Mouse (Mus musculus): Measurements from ENCODE around the gene Omg.
A peak's percentile ranks its signal among the peaks of the same experiment; 100 is the strongest.

The Omg gene

DNA sequence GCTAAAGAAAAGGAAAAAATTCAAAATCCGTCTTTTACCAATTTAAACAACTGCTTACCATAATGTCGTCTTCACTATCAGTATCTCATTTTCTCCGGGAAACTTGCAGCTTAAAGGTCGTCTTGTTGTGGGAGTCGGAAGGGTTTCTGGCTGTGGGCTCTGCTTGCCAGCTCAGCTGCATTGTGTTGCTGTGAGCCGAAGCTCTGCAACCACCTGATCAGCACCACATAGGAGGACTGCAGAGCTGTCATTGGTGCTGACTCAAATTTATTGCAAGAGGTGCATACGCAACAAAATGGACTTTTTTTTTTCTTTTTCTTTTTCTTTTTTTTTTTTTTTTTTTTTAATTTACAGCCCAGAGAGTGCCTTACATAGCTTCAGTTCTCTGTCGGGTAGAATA is at the start of gene Omg:
Gene Omg, minus strand, starts transcription at position 240 of the 400 bp plus-strand sequence.
- DNase-seq: no peak

DNA sequence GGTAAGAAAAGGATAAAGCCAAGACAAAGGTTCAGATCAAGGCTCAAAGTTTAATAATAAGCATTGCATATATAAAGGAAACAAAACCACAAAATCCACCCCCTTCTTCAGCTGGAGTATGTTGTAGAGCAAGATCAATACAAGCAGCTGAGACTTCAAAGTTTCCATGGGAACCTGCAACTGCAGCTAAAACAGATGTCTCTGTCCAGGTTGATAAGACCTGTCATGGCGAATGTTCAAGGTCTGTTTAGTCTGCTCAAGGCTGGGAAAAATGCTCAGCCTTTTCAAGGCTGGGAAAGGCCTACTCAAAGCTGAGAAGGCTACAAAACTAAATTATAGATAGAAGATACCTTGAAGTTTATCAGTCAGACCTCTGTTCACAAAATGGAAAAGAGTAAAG is 48.7 kb upstream of the Omg start:
- DNase-seq: no peak

DNA sequence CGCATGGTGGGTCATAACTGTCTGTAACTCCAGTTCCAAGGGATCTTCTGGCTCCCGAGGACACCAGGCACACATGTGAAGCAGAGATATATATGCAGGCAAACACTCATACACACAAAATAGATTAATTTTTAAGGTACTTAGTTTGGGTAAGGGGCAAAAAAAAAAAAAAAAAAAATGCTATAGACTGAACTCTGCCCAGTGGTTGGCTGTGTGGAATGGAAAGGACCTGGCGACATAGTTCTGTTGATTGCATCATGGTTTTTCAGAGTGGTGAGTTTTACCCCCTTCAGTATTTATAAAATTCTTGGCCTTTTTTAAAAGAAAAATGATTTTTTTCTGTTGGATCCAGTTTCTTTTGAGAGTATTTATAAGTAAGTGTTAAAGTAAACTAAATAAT is 32.4 kb upstream of the Omg start:
- DNase-seq: no peak

DNA sequence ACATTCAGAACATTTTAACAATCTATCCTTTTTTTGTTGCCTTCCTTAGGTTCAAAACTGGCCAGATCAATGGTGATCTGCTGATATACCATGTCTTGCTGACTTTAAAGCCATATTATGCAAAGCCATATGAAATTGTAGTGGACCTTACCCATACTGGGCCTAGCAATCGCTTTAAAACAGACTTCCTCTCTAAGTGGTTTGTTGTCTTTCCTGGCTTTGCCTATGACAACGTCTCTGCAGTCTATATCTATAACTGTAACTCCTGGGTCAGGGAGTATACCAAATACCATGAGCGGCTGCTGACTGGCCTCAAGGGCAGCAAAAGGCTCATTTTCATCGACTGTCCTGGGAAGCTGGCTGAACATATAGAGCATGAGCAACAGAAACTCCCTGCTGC is 31.7 kb upstream of the Omg start:
- DNase-seq: no peak

DNA sequence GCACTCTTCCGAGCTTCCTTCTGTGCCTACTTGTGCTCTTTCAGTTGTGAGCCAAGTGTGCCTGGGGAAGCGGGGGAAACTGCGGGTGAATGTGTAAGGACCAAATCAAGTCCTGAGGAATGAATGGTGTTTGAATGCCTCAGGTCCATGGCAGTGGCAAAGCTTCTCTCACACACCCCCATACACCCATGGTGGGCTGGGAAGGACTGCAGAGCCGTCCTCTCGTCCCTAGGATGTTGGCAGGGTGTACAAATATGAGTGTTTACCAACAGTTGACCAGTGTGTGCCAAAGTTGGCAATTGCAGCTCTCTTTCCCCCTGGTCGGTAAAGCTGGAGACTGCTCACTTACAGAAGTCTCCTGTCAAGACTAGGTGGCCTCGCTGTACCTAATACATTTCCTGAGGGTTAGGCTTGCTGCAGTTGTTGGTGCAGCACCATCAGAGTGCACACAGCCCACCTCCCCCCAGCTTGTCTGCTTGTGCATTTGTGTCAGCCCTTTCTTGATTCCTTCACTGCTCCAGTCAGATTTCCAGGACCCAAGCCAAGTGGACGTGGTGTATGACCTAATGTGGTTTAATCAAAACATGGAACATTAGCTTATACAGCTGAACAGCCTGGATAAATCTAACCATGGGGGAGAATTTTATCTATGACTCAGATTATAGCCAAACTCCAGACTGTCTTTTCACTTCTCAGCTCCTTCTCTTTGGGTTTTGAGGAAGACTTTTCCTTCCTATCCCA is 30.2 kb upstream of the Omg start:
- peak in 1 of 2 experiments; percentile 32 for DNase-seq

DNA sequence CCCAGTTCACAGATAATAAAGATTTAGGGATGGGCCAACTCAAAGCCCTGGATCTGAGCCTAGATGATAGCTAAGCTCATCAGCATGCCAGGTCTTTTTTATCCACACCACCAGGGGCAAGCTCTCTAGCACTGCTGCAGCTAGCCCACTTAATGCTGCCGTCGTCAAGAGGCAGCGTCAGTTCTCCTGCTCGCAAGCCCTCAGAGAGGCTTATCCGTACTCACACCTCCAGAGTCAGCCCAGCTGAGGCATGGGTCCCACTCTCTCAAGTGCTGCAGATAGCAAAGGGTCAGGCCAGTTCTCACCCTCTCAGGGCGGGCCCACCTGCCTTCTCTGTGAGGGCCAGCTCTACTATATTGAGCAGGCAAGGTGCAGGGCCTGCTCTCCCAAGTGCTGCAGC is 29.4 kb upstream of the Omg start:
- no peak for DNase-seq

DNA sequence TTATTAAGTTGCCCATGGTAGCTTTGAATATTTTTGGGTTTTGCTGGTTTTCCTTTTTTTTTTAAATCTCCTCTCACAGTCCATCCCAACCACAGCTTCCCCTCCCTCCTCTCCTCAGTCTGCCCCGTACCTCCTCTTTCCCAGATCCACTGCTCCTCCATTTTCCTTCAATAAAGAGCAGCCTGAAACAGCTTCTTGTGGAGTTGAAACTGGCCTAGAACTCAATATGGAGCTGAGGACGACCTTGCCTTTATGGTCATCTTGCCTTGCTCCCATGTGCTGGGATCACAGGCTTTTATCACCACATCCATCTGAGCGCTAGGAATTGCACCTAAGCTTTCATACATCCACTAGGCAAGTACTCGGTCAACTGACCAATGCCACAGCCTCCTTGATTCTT is 27.6 kb upstream of the Omg start:
- DNase-seq: no peak

DNA sequence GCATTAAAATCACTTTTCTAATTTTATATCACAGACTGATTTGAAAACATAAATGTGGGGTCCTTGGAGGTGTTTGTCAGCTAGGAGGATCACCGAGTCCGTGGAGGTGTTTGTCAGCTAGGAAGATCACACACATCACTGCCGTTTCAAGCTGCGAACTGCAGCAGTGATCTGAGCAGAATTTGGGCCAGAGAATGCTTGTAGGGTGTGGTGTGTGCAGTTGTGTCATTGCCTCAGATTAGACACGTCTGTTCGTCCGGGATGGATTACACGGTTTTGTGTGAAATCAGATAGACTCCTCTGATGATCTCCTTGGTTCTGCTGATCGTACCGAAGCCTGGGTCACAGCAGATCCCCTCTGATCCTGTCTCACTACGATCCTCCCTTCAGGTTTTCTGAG is 26.9 kb upstream of the Omg start:
- no peak for DNase-seq

DNA sequence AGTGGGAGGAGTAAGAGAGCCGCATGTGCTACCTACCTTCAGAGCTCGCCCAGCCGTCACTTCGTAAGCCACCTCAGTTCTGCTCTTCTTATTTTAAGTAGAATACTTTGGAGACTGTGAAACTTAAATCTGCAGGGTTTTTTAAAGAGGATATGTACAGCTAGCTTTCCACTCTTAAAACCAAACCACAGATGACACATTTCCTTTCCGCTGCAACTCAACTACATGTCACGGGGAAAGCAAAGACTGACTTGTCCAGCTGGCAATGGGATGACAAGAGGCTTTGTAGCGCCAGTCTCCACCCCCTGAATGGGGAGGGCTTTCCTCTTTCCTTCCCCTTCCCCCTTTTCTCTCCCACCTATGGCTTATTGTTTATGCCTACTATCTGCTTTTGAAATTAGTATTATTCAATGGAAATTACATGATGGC is 26.5 kb upstream of the Omg start, which contains the start of the genes Evi2 and Evi2a:
Gene Evi2, minus strand, starts transcription at position 257 of the 429 bp plus-strand sequence.
Gene Evi2a, minus strand, starts transcription at position 277 of the 429 bp plus-strand sequence.
- peak; percentile 47 to 58 for DNase-seq

DNA sequence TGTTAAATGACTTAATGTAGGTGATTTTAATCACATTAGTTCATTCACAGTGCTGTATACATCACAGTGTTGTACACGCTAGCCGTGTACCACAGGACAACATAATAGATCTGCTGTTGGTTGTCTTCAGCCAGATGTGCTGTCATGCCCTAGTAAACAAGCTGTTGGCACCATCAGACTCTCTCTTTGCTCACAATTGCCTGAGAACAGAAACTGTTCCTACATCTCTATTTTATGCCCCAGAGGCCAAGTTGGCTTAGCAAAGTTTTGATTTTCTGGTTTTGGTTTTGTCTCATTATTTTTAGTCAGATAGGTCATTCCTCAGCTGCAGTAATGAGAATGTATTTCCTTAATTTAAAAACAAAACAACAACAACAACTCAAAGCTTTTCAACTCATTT is 25.9 kb upstream of the Omg start:
- no peak for DNase-seq

DNA sequence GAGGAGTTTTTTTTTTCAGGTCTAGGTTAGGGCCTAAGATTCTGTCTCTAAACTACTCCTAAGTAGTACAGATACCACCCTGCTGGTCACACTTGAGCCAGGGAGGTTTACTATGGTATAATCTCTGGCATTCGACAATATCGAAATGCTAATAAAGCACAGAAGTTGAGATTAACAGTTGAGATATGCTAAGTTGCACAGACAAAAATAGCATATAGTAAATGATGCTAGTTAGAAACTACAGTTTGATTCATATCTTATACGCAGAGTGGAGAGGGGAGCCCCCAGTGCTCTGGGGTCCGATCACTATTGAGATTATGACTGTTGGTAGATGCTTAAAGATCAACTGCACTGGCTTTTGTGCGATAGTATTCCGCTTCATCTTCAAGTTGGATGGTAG is 25.3 kb upstream of the Omg start:
- no peak for DNase-seq

DNA sequence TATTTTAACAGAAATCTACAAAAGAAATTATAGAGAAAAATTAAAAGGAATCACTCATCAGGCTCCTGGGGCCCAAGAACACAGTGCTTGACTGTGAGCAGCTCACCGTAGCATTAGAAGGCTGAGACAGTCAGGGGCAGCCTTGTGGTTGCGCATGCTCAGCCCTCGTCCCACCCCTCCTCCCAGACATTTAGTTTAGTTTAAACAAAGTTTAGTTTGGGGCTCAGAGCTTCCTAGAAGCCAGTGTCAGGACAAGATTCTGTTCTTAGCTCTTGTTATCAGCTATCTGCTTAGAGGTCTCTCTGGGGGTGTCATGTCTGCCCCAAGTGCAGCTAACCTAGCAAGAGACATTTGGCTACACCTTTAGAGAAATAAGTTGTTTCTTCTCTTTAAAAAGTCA is 24.7 kb upstream of the Omg start:
- no peak for DNase-seq

DNA sequence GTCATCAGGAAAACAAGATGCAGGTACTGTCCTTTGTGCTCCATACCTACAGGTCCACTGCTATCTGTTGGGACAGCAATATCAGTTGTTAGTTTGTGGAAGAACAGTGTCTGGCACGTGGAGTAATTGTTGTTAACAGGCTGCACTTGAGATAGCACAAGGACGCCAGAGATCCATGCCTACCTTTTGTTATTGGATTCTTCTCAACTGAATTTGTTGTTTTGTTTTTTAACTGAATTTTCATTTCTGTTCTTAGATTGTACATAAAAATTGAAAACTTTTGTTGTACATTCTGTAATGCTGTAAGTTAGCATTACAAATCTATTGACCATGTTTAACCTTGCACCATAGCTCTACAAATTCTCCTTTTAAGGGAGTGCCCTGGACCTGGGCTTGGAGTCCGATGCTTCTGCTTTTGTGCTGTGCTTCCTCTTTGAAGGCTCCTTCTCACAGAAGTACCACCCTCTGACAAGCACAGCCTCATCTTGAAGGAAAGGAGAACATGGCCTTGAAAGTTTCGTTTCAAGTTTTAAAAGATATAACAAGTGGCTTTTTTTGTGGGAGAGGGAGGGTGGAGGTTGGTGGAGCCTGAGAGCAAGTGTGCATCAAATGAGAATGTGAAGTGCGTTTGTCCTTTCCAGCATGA is 24.0 kb upstream of the Omg start:
- peak; percentile 38 to 44 for DNase-seq

DNA sequence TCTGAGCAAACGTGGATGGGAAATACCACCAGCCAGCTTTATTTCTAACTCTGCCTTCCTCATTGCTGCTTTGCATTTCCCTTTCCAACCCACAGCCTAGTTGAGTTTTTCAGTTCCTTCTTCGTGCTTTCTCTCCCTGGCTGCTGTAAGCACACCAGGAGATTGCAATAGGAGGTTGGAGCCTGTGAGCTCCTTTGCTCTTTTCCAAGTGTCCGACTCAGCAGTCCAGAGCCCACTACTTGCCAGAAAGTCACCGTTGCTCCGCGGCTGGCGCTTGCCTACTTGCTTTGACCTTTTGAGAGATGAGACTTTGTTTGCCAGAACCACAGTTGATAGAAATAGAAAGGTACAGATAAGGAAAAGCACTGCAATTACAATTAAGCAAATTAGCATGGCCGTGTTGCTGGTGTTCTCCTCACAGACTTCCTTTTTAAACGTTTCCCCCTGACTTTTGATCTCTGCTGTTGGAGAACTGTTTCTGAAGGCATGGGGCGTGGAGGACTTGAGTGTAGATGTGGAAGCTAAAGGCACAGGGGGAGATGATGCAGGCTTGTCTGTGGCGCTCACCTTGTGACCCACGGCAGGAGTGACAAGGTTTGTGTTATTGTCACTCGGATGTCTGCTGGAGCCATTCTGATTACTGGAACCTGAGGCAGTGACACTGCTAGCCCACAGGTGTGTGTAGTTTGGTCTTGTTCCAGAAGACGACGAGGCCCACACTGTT is 23.3 kb upstream of the Omg start:
- DNase-seq: peak in 1 of 2 experiments; percentile 15

DNA sequence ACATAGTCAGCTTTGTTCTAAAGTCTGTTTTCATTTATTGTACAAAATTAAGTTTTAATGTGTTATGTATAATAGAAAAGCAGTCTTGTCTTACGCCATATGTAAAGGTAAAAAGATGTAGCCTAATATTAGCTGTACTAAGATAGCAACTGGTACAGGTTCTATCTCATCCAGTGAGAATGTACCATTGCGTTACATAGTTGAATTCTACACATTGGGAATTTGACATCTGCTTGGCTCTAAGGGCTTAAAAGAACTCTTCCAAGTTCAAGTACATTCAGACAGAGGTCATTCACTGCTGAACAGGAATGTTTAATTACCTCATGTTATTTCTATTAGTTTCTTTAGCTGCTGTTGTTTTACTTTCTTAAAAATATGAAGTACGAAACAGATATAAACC is 22.7 kb upstream of the Omg start:
- DNase-seq: no peak

DNA sequence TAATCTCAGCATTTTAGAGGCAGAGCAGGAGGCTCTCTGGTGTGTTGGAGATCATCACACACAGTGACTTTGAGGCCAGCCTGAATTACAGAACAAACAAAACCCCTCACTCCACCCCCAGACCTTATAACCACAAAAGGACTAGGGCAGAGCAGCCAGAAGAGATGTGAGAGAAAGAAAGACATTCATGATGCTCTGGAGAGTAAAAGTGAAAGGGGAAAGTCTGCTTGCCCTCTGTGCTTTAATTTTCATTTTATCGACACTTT is 20.4 kb upstream of the Omg start:
- DNase-seq: no peak

DNA sequence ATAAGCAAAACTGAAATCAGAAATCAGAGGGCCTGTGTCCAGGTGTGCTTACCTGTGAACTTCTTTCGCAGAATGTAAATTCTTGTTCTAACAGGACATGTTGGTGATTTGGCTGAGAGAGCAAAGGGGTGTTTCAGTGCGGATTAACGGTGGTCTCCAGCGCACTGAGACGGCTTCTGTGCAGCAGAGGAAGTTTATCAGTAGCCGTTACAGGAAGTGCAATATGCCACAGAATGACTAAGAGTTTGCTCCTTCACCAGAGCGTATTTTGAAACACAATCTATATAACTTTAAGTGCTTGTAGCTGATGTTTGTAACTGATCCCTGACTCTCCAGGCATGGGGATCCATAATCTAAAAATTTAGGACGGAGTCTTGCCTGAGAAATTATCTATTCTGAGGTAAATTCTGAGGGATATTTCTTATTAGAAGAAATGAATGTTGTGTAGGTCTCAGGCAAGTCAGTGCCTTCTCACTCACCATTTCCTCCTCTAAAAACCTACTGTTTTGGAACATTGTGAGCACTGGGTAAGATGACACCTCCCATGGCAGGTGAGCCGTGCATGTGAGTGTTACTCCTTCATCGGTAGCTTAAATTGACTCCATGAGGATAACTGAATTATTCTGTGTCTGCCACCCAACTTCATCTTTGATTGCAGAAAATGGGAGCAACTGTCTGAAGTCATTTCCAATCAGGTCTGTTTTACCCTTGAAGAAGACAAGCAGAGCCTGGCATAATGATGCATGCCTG is 19.9 kb upstream of the Omg start, which contains the start of gene Evi2b:
Gene Evi2b, minus strand, starts transcription at position 203 of the 750 bp plus-strand sequence.
- DNase-seq: no peak

DNA sequence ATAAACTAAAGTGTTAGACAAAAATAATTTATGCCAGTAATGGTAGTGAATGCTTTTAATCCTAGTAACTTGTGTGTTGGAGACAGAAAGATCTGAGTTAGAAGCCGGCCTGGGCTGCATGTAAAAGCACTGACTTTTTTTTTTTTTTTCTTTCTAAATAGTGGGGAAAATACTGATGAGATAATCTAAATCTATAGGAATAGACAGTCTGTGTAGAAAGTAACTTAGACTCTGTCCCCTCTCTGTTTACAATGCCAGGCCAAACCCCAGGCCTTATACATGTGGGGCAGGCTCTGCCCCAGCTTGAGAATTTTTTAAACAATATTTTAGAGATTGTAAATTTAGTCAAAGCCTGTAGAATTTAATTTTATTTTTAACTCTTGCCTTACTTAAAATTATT is 19.1 kb upstream of the Omg start:
- DNase-seq: no peak

DNA sequence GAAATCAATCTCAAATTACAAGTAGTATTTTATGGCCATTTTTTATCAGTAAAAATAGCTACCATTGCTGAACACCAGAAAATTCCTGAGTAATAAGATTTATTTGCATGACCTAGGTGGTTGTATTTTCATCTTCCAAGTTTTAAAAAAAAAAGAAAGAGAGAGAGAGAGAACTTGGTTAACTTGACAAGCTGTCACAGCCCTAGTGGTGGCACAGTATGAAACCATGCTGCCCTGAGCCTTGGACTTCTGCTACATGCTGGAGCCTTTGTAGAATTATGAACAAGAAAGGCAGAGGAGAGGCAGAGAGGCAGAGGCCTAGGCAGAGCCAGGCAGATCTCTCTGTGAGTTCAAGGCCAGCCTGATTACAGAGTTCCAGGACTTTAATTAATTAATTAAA is 18.0 kb upstream of the Omg start:
- no peak for DNase-seq

DNA sequence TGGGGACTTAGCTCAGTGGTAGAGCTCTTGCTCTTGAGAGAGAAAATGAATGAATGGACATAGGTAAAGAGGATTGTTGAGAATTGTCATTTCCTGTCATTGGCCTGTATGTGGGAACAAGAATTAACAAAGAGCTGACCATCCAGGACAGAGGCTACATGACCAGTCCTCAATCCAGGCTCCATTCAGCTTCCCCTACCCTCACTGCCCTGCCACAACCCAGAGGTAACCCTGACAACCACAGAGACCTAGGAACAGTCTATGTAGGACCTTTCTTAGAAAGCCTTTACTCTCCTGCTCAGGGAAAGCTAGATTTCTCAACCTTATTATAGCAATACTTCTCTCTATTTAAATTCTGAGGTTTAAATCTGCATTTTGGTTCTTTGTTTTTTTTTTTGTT is 16.9 kb upstream of the Omg start:
- no peak for DNase-seq

DNA sequence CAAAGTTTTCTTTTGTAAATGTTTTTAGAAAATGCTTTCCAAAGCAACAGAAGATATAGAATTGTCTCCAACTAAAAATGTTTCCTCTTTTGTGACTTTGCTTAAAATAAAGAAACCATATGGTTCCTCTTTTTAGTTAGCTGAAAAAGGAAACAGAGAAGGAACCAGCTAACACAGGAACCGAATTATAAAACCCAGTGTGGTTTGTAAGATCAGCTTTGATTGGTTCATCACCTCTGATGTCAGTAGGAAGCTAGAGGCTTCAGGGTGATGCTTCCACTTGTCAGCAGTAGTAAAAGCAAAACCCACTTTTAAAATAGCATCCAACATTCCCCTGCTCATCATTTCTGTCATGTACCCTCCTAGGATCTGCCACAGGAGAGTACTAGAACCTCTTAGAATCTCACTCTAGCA is 16.0 kb upstream of the Omg start:
- peak in 1 of 2 experiments; percentile 18 for DNase-seq

DNA sequence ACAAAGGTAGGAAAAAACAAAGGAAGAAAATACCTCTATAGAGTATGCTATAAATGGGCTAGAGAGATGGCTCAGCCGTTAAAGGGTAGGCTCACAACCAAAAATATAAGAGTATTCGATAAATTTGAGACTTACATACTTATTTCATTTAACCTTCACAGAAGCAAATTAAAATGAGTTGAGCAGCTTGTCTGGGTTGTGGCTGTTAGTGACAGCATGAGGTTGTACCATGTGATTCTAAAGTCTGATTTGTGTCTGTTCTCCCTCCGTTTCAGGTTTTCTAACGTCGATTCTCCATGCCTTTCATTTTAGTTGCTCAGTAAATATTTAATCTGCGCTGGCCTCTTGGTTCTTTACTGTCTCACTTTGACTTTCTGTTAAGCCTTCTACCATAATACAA is 15.4 kb upstream of the Omg start:
- no peak for DNase-seq

DNA sequence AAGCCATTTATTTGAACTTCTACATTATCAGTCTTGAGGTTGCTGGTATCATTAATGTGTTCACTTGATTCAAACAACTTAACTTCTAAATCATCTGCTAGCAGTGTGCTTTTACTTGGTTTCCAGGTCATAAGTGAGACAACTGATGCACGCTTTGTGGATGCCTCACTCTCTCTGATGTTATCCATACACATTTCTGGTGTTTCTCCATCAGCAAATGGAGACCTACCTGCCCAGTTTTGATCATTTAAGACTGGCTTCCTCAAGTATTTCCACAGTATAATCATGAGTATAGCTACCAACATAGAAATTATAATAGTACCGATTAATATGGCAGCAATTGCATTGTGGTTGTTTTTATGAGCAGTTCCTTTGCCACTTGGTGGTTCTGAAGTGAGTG is 11.9 kb upstream of the Omg start:
- DNase-seq: no peak

Measured in lung, adult 18-20 months (tissue).